Mouse (Mus musculus) left cerebral cortex, adult 2 months (tissue): ENCODE measurements at regions not wholly inside any gene's neighbourhood (a gene's known extent, or its start where the extent isn't known, plus 50 kb on each side); places are given as distances from the start of the nearest gene placed in this dataset.

Source experiments
- DNase-seq, 2 experiments: peaks; one replicate each; pipeline ENCODE4 v3.0.0; 2021 to 2022; ENCODE audit warnings: low spot score in 2 of 2, mixed read lengths in 1 of 2; ENCODE audit errors: extremely low spot score in 1 of 2
- H3K27ac ChIP-seq: fragments of 200-600 bp; 2 replicates; pipeline ENCODE4 v1.8.1; 2022
- H3K4me3 ChIP-seq: fragments of 200-600 bp; 2 replicates; pipeline ENCODE4 v1.8.1; 2022
- CTCF ChIP-seq: fragments of 200-600 bp; IDR thresholded peaks from 2 replicates; pipeline ENCODE4 v1.8.1; 2022; ENCODE audit warnings: antibody characterized with exemption, mild to moderate bottlenecking, moderate library complexity
- intact Hi-C: fragments of 180-260 bp; cut with DNase I; formaldehyde crosslinking; loops from one replicate; pipeline ENCODE4 v1.15.1; 2025

DNA sequence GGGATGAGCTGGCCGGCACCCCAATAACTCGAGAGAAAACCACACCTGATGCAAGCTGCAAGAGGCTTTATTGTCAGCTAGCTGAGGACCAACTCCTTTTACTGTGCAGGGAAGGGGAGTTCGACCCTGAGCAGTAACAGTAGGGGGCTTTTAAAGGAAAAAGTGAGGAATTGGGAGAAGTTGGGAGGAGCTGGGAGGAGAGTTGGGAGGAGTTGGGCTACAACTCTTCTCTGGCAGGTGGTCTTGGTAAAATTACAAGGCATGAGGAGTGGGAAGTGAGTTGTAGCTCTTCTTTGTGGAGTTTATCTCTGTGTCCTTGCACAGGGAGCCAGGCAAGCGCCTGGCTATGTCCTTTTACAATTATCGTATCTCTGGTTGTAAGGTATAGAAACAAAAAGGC, 575.4 kb downstream of the Tmem132b start:
- Histone ChIP-seq H3K4me3 (no peak overlapping the region), H3K27ac (no peak overlapping the region)
- DNase-seq: no peak
- no peak for TF ChIP-seq CTCF
- intact Hi-C loops: no loop called here

DNA sequence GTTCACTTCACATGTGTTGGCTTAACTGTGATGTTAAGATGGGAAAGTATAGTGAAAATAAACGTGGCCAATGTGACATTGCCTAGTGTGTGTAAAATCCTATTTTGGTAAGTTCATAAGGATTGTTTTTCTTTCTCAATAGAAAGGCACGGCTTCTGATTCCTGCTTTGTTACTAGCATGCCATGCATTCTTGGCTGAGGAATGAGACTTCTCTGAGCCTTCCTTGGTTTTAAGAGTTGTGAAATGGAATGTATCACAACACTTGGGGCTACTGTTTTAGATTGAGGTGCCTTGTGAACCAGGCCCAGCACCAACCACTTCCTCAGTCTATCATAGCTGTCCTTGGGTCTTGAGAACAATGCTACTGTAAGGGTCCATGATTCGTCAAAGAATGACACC, 577.3 kb downstream of the Tmem132b start:
- no peak overlapping the region for H3K27ac ChIP-seq
- H3K4me3 ChIP-seq: no peak overlapping the region
- DNase-seq: no peak
- no peak for TF ChIP-seq CTCF
- intact Hi-C loops: no loop called here

DNA sequence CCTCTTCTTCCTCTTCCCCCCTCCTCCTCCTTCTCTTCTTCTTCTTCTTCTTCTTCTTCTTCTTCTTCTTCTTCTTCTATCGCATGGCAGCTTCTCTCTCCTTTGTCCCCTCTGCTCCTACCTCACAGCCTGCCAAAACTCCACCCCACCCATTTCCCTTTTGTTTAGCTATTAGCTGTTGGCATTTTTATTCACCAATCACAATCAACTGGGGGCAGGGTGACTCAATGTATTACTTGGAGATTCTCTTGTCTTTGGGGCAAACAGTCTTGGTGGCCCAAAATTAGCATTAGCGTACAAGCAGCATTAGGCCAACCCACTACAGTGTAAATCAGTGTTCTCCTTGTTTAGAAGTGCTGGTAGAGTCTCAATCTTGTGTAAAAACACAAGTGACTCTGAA, 585.7 kb downstream of the Tmem132b start:
- H3K4me3 ChIP-seq: no peak overlapping the region
- H3K27ac ChIP-seq: no peak overlapping the region
- intact Hi-C loops: no loop called here
- no peak for TF ChIP-seq CTCF
- no peak for DNase-seq

DNA sequence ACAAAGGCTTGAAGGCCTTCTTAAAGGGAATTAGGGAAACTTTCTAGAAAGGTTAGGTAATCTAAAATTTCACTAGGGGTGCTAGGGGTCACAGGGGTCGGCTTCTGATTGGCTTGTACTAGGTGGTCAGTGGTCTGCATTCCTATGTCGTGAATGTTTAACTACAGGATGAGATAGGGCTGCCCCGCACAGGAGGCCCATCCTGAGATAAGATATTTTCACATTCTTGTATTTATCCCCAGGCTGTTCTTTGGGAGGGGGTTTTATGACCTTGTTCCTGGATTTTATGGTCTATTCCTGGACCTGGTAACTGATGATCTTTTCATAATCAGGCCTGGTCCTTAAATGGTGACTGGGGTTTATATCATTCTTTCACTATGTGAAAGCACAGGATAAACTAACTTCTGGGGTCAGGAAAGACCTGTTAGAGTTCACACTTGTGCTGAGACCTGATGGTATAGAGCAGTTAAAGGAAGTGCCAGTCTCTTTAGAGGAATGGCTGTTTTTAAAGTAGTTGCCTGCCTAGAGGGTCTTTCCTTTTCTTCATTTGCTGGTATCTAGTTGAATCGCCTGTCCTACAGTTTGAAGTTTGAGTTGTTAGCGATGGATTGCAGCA, 586.4 kb downstream of the Tmem132b start:
- TF ChIP-seq CTCF: no peak
- DNase-seq: no peak
- Histone ChIP-seq H3K27ac (no peak overlapping the region), H3K4me3 (no peak overlapping the region)
- intact Hi-C loops: no loop called here

DNA sequence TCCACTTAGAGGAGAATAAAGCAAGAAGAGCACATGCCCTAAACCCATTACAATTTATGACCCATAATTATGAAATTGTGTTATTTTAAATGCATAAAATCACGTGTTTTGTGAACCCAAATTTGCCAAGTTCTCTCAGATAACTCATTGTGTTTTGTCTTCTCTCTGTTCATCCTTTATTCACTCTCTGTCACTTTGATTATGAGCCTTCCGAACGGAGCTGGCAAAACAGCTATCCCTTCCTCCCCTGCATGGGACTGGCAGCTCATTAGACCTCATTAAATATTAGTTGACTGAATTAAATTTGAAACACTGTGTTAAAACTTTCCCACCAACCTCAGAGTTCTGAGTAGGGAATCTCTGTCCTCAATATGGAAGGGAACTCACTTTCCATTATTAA, 587.2 kb downstream of the Tmem132b start:
- no peak overlapping the region for H3K4me3 ChIP-seq
- intact Hi-C loops: no loop called here
- TF ChIP-seq CTCF: no peak
- H3K27ac ChIP-seq: no peak overlapping the region
- DNase-seq: no peak

DNA sequence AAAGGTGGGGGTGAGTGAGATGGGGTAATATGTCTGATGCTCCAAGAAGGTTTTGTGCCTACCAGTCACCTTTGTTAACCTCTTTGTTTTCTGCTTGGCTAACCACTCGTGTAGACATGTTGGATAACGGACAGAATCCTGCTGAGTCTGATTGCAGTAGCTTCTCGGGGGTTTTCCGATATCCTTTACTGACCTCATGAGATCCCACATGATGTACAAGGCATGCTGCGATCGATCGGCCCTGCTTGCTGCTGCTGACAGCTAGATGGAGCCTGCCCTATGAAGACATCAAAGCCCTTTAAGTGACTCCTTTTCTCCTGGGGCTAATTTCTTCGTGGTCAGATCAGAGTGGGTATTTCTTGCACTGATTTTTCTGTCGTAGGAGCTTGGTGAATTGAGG, 591.6 kb downstream of the Tmem132b start:
- no peak for DNase-seq
- intact Hi-C loops: no loop called here
- Histone ChIP-seq H3K4me3 (no peak overlapping the region), H3K27ac (no peak overlapping the region)
- TF ChIP-seq CTCF: no peak

DNA sequence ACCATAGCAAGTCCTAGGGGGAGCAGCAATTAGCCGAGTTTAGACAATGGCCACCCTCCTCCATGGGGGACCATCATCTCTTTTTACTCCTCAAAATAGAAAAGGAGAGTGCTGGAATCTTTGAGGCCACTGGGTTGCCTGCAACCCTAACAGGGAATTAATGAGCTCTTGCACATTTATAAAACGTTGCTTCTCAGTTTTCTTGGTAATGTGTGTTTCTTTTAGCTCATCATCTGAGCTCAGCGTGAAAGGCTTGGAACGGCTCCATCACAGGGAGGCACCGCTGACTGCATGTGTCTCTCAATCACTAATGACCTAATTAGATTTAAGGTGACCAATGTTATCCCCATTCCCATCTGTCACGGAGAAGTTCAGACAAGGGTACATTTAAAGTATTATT, 595.9 kb downstream of the Tmem132b start:
- intact Hi-C loops: no loop called here
- Histone ChIP-seq H3K27ac (no peak overlapping the region), H3K4me3 (no peak overlapping the region)
- TF ChIP-seq CTCF: no peak
- no peak for DNase-seq

DNA sequence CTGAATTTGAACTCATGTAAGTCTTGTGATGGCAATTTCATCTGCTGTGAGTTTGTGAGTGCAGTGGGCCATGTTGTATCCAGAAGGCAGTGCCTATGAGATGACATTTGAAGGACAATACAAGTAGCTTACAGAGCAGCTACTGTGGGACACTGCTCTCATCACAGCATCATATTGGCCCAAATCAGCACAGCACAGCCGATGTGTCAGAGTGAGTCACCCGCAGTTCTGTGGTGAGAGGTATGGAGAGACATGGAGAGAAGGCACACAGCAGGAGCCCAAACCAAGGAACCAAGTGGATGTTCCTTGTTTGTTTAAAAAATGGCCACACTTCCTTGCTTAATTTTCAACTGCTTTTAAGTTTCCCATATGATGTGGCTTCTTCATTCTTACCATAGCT, 617.3 kb downstream of the Tmem132b start:
- no peak for TF ChIP-seq CTCF
- DNase-seq: no peak
- intact Hi-C loops: no loop called here
- no peak overlapping the region for H3K4me3 ChIP-seq
- no peak overlapping the region for H3K27ac ChIP-seq

DNA sequence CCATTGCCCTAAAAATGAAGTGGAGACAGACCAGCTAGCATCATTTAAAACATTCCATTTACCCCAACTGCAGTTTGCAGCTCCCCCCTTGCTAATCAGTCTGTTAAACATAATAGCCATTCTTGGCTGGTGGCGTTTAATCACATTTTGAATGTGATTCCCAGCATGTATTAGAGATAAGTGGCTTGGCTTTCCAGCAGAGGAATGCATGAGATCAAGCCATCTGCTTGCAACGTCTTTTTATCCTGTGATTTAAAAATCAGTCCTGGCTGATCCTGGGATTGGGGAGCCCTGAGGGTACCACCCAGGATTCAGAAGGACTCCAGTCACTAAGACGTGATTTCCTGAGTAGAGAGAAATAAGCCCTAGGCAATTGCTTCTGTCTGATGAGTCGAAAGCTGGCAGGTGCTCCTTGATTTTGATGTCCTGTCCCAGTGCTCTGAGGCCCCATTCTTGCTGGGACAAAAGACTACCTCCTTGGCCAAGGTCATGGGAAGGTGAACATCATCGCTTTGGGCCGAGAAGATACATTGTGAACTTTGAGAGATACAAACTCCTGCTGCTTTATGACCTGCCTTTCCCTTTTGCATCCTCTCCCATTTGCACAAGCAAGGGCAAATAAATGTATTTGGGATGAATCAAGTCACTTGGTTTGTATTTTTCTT, 623.8 kb downstream of the Tmem132b start:
- DNase-seq: no peak
- intact Hi-C loops: no loop called here
- no peak for TF ChIP-seq CTCF
- H3K4me3 ChIP-seq: no peak overlapping the region
- no peak overlapping the region for H3K27ac ChIP-seq

DNA sequence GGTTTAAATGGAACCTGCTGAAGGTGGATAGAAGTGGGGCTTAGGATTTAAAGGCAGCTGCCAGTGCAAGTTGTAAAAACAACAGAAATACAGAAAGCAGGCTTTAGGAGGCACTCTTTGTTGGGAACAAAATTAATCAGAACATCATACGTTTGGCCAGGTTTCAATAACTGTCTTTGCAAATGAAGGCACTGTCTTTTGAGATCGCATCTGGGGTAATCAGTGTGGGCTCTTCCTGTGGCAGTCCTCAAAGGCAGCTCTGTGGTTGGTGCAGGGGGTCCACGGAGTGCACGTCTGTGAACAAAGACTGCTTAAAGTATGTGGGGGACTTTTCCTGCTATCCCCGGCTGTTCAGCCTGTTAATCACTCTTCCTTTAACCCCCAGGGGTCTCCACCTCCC, 654.5 kb downstream of the Tmem132b start:
- Histone ChIP-seq H3K27ac (no peak overlapping the region), H3K4me3 (no peak overlapping the region)
- no peak for DNase-seq
- TF ChIP-seq CTCF: no peak
- intact Hi-C loops: no loop called here

DNA sequence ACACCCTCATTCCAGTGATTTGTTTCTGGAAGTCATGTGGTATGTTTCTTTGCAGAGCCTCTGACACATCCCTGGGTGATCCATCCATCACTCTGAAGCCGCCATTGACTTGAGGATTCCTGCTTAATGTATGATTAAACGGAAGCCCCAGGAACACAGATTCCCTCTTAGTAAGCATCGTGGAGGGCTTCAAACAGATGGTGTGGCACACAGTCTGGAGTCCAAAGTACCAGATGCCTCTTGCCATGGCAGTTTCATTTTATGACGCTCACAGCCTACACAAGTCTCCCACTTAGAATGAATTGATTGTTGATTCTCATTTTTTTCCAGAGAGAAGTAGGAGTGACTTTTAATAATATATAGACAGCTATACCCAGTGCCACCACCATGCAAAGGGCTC, 668.3 kb downstream of the Tmem132b start:
- Histone ChIP-seq H3K27ac (no peak overlapping the region), H3K4me3 (no peak overlapping the region)
- intact Hi-C loops: loop anchor here (2.0 to 5.0 kb wide), 2 partner anchors 197 to 673 kb away; no protein-coding TSS in a partner anchor
- TF ChIP-seq CTCF: no peak
- no peak for DNase-seq

DNA sequence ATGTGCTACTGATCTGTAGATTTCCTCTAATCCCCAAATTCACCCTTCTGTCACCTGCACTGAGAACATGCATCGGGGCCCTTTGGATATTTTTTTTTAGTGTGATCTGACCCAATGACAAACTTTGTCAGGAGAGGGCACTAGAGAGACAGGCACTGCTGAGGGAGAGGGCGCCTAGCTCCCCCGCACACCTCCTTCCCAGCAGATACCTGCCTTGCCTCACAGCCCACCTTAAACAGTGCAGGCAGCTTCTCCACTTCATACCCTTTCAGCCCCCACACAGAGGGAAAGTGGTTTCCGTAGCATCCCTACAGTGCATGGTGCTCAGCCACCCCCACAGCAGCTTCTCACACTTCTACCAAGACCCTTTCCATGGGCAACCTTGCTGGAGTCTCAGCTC, 670.0 kb downstream of the Tmem132b start:
- peak; percentile 50 for TF ChIP-seq CTCF
- no peak overlapping the region for H3K27ac ChIP-seq
- H3K4me3 ChIP-seq: no peak overlapping the region
- peak; percentile 13 to 16 for DNase-seq
- intact Hi-C loops: loop anchor here (2.0 to 5.0 kb wide), 2 partner anchors 195 to 674 kb away; no protein-coding TSS in a partner anchor

DNA sequence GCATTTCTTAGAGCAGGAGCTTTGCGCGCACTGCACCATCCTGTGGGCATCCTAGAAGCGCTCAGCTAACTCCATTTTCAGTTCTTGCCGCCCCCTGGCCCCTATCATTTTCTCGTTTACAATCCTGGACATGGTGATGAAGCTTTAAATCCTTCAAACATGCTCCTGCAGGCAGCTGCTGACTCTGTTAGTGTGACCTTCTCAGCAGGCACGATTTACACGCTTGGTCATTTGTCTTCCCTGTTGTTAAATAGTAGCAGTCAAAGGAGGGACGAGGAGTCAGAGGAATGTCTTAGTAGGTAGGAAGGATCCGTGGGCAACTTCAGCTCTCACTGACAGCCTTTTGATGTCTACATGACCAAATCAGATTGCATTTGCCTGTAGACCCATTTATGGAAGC, 670.4 kb downstream of the Tmem132b start:
- DNase-seq: no peak
- Histone ChIP-seq H3K4me3 (no peak overlapping the region), H3K27ac (no peak overlapping the region)
- no peak for TF ChIP-seq CTCF
- intact Hi-C loops: loop anchor here (2.0 to 5.0 kb wide), 2 partner anchors 195 to 675 kb away; no protein-coding TSS in a partner anchor
